Mouse (Mus musculus): Measurements from ENCODE around the gene Epb41. TPM values are rescaled to one million over a fixed set of nuclear protein-coding genes. Genes with fewer than 3 reads are reported as not detected.
A peak's percentile ranks its signal among the peaks of the same experiment; 100 is the strongest.

The Epb41 gene
- polyA plus RNA-seq, 1 experiment from 2014 or later = 57.7 TPM

DNA sequence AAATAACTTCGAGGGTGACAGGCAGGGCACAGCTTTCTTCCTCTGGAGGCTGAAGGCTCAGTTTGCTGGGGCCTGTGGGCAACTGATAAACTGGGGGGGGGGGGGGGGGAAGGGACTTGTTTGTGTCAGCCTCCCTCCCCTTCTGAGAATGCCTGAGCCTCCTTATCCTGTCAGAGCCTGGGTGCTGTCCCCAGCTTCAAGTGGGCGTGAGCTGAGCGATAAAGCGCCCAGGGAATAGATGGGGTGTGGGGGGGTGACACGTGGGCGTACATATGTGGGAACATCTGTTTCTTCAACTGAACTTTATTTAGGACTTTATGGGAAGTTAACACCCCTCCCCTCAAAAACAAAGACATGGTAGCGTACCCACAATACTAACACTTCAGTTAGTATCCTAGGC lies 2.3 kb upstream of the Epb41 start:
- H3K36me3 ChIP-seq (ENCODE audit: control insufficient read depth, insufficient read depth, low read length) = no peaks in the 10 kb centered on the region
- no peak overlapping the region for H3K9ac ChIP-seq (ENCODE audit: low read length)
- WGBS = 69% methylated on average over 7 of the region's 7 CpGs
- no peak overlapping the region; the same call in 1 of the 2 replicates for H3K27ac ChIP-seq (ENCODE audit: low read length)
- no peak overlapping the region for H3K4me3 ChIP-seq (ENCODE audit: low read length)
- no peaks in the 10 kb centered on the region for H3K9me3 ChIP-seq (ENCODE audit: control insufficient read depth, low read length)
- no peak overlapping the region for H3K4me2 ChIP-seq (ENCODE audit: low read depth, low read length)
- peaks cover 12% of the 10 kb centered on the region for H3K4me1 ChIP-seq (replicated peaks; ENCODE audit: control insufficient read depth, insufficient read depth, low read length)
- ATAC-seq (ENCODE audit: low read depth) = no peak
- no peaks in the 10 kb centered on the region for H3K27me3 ChIP-seq (ENCODE audit: control insufficient read depth, insufficient read depth, low read depth, low read length)

DNA sequence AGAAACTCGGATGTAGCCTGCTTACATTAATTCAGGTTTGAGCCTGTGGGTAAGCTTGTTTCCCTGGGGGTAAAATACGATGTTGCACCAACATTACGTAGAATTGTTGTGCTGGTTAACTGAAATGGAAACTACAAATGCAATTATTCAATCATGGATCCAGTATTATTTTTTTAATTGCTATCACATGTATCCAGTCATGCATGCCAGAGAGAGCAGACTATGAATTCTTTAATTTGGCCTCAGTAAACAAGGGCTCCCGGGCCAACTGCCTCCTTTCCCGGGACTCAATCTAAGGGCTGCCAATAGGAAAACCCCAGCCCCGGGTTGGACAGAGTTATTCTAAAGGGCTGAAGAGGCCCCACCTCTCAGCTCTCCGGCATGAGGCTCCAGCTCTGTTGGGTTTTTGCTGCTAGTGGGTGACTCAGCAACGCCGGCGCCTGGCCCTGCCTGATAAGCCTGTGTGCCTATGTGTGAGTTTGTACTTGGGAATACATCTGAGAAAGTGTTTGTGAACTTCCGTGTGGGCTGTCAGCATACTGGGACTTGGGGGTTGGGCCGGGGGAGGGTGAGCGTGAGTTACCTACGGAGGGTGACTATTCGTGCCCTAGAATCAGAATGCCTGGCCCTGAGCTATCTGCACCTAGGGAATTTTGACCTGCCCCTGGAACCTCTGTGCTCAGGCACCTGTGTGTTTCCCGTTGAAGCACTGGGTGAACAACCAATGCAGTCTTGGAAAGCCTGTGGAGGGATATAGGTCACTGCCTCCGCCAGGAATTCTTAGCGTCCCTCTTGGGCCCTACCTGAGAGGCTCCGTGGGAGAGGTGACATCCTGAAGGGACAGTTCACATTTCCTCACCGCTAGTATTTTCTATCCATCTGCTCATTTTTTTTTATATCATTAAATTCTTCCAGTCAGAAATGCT lies 1.6 kb upstream of the Epb41 start:
- peak overlapping the region; percentile 33 for H3K27ac ChIP-seq (ENCODE audit: low read length)
- no peaks in the 10 kb centered on the region for H3K9me3 ChIP-seq (ENCODE audit: control insufficient read depth, low read length)
- H3K27me3 ChIP-seq (ENCODE audit: control insufficient read depth, insufficient read depth, low read depth, low read length) = no peaks in the 10 kb centered on the region
- ATAC-seq (ENCODE audit: low read depth) = peak; percentile 38
- no peak overlapping the region for H3K4me3 ChIP-seq (ENCODE audit: low read length)
- H3K4me2 ChIP-seq (ENCODE audit: low read depth, low read length) = peak overlapping the region; percentile 26
- peak overlapping the region; percentile 0 for H3K9ac ChIP-seq (ENCODE audit: low read length)
- 23% methylated on average over 20 of the region's 20 CpGs for WGBS
- H3K4me1 ChIP-seq (replicated peaks; ENCODE audit: control insufficient read depth, insufficient read depth, low read length) = peaks cover 12% of the 10 kb centered on the region
- H3K36me3 ChIP-seq (ENCODE audit: control insufficient read depth, insufficient read depth, low read length) = no peaks in the 10 kb centered on the region

DNA sequence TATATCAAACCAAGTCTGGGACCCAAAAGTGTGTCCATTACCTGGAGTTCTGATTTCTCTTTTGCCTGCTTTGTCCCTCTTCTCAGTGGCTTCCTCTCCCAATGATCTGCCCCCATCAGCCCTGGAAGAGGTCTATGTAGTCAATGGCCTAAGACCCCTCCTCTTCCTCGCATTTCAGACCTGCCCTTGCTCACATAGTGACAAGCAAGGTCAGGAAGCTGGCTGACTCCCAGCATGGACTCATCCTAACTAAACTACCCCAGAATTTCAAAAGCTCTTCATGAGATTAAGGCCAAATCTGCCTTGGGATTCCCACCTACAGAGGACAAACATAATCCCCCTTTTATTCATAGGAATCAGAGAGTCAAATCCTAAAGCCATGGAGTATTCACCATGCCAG lies 675 bp upstream of the Epb41 start:
- Histone ChIP-seq H3K4me3 (ENCODE audit: low read length) (peak overlapping the region; percentile 79; the same call in 1 of the 2 replicates), H3K4me1 (replicated peaks; ENCODE audit: control insufficient read depth, insufficient read depth, low read length) (peaks cover 12% of the 10 kb centered on the region), H3K9ac (ENCODE audit: low read length) (no peak overlapping the region), H3K27ac (ENCODE audit: low read length) (peak overlapping the region; percentile 33; the same call in 1 of the 2 replicates), H3K27me3 (ENCODE audit: control insufficient read depth, insufficient read depth, low read depth, low read length) (no peaks in the 10 kb centered on the region), H3K36me3 (ENCODE audit: control insufficient read depth, insufficient read depth, low read length) (no peaks in the 10 kb centered on the region), H3K4me2 (ENCODE audit: low read depth, low read length) (peak overlapping the region; percentile 97), H3K9me3 (ENCODE audit: control insufficient read depth, low read length) (no peaks in the 10 kb centered on the region)
- ATAC-seq (ENCODE audit: low read depth) = no peak
- 47% methylated on average over 1 of the region's 1 CpGs for WGBS

DNA sequence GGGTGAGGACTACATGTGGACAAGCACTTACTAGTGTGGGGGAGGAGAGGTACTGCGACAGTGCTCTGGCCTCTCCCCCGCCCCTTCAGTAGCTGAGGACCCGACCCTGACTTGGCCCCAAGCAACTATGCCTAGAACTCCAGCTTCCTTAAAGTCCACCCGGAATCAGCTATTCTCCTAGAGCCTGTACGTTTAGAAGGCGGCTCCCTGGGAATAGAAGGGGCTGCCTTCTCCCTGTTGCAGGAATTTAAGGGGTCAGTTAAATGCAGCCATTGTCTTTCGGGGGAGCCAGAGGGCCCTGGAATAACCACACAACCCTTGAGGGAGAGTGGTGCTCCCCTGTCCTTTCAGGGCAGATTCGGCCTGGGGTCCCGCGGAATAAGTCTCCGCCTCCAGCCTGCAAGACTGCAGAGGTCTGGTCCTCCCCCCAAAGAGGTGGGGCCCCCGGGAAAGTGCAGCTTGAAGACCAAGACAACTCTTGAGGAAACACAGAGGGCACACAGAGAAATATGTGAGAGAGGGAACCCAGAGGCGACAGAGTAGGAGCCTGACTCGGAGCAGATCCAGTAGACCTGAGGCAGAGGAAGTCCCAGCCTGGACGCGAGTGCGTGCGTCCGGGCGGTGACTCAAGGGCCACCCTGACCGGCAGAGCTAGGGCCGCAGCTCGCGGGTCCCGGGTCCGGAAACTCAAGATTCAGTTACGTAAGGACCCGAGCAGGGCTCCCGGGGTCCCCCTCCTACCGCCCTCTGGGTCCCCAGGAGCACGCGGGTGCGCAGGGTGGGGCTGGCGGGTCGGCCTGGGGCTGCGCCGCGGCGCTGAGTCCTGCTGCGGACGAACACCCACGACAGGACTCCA lies 816 bp downstream of the Epb41 start, which contains the start of gene Gm10300:
Gene Gm10300 (plus strand): TSS at position 621 of the 856 bp plus-strand sequence.
- Histone ChIP-seq H3K9me3 (ENCODE audit: control insufficient read depth, low read length) (no peaks in the 10 kb centered on the region), H3K9ac (ENCODE audit: low read length) (peak within 1 kb of the TSS; percentile 82), H3K4me3 (ENCODE audit: low read length) (peak within 1 kb of the TSS; percentile 79), H3K4me1 (replicated peaks; ENCODE audit: control insufficient read depth, insufficient read depth, low read length) (peaks cover 10% of the 10 kb centered on the region), H3K27ac (ENCODE audit: low read length) (peak within 1 kb of the TSS; percentile 73), H3K36me3 (ENCODE audit: control insufficient read depth, insufficient read depth, low read length) (no peaks in the 10 kb centered on the region), H3K4me2 (ENCODE audit: low read depth, low read length) (peak within 1 kb of the TSS; percentile 97), H3K27me3 (ENCODE audit: control insufficient read depth, insufficient read depth, low read depth, low read length) (no peaks in the 10 kb centered on the region)
- under 1% methylated on average over 35 of the region's 42 CpGs for WGBS
- ATAC-seq (ENCODE audit: low read depth) = peak; percentile 42

DNA sequence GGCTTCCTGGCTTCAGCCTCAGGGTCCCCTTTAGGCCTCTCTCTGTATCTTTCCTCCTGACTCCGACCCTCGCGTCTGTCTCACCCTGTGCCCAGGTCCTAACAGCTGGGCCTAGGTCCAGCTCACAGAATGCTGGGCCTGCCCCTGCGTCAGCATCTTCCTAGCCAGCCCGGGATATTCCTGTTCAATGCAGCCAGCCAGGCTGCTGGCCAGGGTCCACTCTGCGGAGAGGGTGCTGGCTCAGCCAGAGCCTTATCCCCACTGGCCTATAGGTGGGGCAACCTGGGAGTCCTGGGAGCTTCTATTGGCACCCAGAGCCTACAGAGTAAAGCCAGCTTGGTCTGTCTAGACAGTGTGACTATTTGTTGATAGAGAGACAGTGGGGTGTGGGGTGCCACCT lies 2.2 kb downstream of the Epb41 start:
- Histone ChIP-seq H3K27ac (ENCODE audit: low read length) (no peak overlapping the region), H3K9ac (ENCODE audit: low read length) (no peak overlapping the region), H3K36me3 (ENCODE audit: control insufficient read depth, insufficient read depth, low read length) (no peaks in the 10 kb centered on the region), H3K4me1 (replicated peaks; ENCODE audit: control insufficient read depth, insufficient read depth, low read length) (peaks cover 10% of the 10 kb centered on the region), H3K4me3 (ENCODE audit: low read length) (no peak overlapping the region), H3K9me3 (ENCODE audit: control insufficient read depth, low read length) (no peaks in the 10 kb centered on the region), H3K27me3 (ENCODE audit: control insufficient read depth, insufficient read depth, low read depth, low read length) (no peaks in the 10 kb centered on the region), H3K4me2 (ENCODE audit: low read depth, low read length) (no peak overlapping the region)
- WGBS = 81% methylated on average over 6 of the region's 6 CpGs
- ATAC-seq (ENCODE audit: low read depth) = no peak

DNA sequence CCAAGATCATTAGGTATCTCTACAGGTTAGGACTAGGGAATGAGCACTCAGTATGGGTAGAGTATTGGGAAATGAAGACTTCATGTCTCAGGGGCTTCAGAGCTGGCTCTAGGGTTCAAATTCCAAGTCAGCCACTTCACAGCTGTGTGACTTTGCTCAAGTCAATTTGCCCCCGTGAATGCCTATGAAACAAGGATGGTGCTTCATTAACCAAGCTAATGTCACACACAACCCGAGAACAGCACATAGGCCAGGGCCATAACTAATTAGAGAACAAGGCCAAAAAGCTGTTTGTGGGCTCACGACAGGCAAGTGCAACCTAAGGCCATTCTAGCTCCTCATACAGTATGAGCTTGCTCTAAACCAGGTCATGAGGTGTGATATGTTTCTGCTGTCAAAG lies 3.0 kb downstream of the Epb41 start:
- no peaks in the 10 kb centered on the region for H3K9me3 ChIP-seq (ENCODE audit: control insufficient read depth, low read length)
- 83% methylated on average over 3 of the region's 3 CpGs for WGBS
- H3K4me2 ChIP-seq (ENCODE audit: low read depth, low read length) = no peak overlapping the region
- H3K27ac ChIP-seq (ENCODE audit: low read length) = no peak overlapping the region
- H3K36me3 ChIP-seq (ENCODE audit: control insufficient read depth, insufficient read depth, low read length) = no peaks in the 10 kb centered on the region
- no peak overlapping the region for H3K9ac ChIP-seq (ENCODE audit: low read length)
- no peak overlapping the region for H3K4me3 ChIP-seq (ENCODE audit: low read length)
- peaks cover 10% of the 10 kb centered on the region for H3K4me1 ChIP-seq (replicated peaks; ENCODE audit: control insufficient read depth, insufficient read depth, low read length)
- H3K27me3 ChIP-seq (ENCODE audit: control insufficient read depth, insufficient read depth, low read depth, low read length) = no peaks in the 10 kb centered on the region
- no peak for ATAC-seq (ENCODE audit: low read depth)

DNA sequence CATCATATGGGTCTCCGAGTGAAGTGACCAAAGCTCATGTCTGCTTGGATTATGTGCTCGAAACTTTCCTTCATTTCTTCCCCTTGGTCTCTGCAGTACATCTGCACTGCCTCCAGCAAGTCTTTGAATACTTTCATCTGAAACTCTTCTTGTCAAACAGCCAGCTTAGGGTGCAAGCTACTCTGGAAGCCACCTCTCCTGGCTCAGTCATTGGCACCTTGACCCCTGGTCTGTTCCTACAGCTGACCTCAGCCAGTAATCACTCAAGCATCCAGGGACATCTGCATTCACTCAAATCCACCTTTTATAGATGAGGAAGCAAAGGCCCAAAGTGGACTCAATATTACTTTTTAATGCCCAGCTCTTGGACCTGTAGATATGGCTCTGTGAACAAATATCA lies 3.4 kb downstream of the Epb41 start:
- Histone ChIP-seq H3K9me3 (ENCODE audit: control insufficient read depth, low read length) (no peaks in the 10 kb centered on the region), H3K9ac (ENCODE audit: low read length) (no peak overlapping the region), H3K27me3 (ENCODE audit: control insufficient read depth, insufficient read depth, low read depth, low read length) (no peaks in the 10 kb centered on the region), H3K4me1 (replicated peaks; ENCODE audit: control insufficient read depth, insufficient read depth, low read length) (peaks cover 10% of the 10 kb centered on the region), H3K4me2 (ENCODE audit: low read depth, low read length) (no peak overlapping the region), H3K36me3 (ENCODE audit: control insufficient read depth, insufficient read depth, low read length) (no peaks in the 10 kb centered on the region), H3K27ac (ENCODE audit: low read length) (no peak overlapping the region), H3K4me3 (ENCODE audit: low read length) (no peak overlapping the region)
- 84% methylated on average over 2 of the region's 2 CpGs for WGBS
- no peak for ATAC-seq (ENCODE audit: low read depth)

DNA sequence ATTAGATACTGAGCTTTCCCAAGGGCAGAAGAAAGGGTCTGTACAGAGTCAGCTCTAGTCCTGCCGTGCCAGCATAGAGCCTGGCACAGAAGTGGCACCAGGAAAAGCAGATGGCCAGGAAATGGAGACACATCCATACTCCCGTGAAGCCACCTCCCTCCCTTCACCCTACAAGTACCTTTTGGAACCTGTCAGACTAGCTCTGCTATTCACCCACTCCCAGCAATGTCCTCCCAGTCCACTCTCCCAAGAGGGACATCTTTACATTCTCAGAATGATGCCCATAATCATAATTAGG lies 7.2 kb downstream of the Epb41 start:
- Histone ChIP-seq H3K4me2 (ENCODE audit: low read depth, low read length) (no peak overlapping the region), H3K9me3 (ENCODE audit: control insufficient read depth, low read length) (no peaks in the 10 kb centered on the region), H3K4me1 (replicated peaks; ENCODE audit: control insufficient read depth, insufficient read depth, low read length) (peaks cover 6% of the 10 kb centered on the region), H3K36me3 (ENCODE audit: control insufficient read depth, insufficient read depth, low read length) (no peaks in the 10 kb centered on the region), H3K27ac (ENCODE audit: low read length) (no peak overlapping the region), H3K4me3 (ENCODE audit: low read length) (no peak overlapping the region), H3K9ac (ENCODE audit: low read length) (no peak overlapping the region), H3K27me3 (ENCODE audit: control insufficient read depth, insufficient read depth, low read depth, low read length) (no peaks in the 10 kb centered on the region)
- no peak for ATAC-seq (ENCODE audit: low read depth)
- 42% methylated on average over 2 of the region's 2 CpGs for WGBS
